Mouse (Mus musculus) ES-E14 (cell line): ENCODE measurements around the gene Tnfaip1. TPM values are rescaled to one million over a fixed set of nuclear protein-coding genes. Genes with fewer than 3 reads are reported as not detected.
A peak's percentile ranks its signal among the peaks of the same experiment; 100 is the strongest.

Source experiments
- DNase-seq: peaks from one replicate; pipeline ENCODE4 v3.0.0-alpha.2; 2013; ENCODE audit warnings: low read depth, low spot score
- H3K27ac ChIP-seq: 2 replicates; pipeline ENCODE4 v1.5.1; 2012; ENCODE audit warnings: low read depth, mild to moderate bottlenecking, low read length, moderate library complexity, mixed read lengths; ENCODE audit not compliant: poor library complexity, insufficient read depth, severe bottlenecking
- H3K36me3 ChIP-seq: 2 replicates; pipeline ENCODE4 v1.6.1; 2012; ENCODE audit warnings: mild to moderate bottlenecking, low read length, moderate library complexity, mixed read lengths; ENCODE audit not compliant: control insufficient read depth, poor library complexity, insufficient read depth, severe bottlenecking
- H3K4me1 ChIP-seq, 2 experiments: fragments of 150-350 bp in 1 of 2; sonication (generic) in 1 of 2; 2 replicates each; pipeline ENCODE4 v1.6.1; 2012; ENCODE audit warnings: low read length in 2 of 2, mild to moderate bottlenecking in 1 of 2, mixed read lengths in 1 of 2; ENCODE audit not compliant: control insufficient read depth in 2 of 2, insufficient read depth in 2 of 2, poor library complexity in 1 of 2
- H3K4me3 ChIP-seq, 2 experiments: fragments of 150-350 bp in 1 of 2; sonication (generic) in 1 of 2; 2 replicates each; pipeline ENCODE4 v1.5.1; 2012; ENCODE audit warnings: low read length in 2 of 2, low read depth in 1 of 2, mild to moderate bottlenecking in 1 of 2, mixed read lengths in 1 of 2; ENCODE audit not compliant: insufficient read depth in 1 of 2, poor library complexity in 1 of 2, severe bottlenecking in 1 of 2
- H3K9ac ChIP-seq: 2 replicates; pipeline ENCODE4 v1.6.1; 2012; ENCODE audit warnings: low read depth, mild to moderate bottlenecking, low read length, mixed read lengths; ENCODE audit not compliant: poor library complexity, insufficient read depth, severe bottlenecking
- H3K9me3 ChIP-seq: fragments of 150-350 bp; sonication (generic); 2 replicates; pipeline ENCODE4 v1.6.1; 2012; ENCODE audit warnings: low read depth, mild to moderate bottlenecking, low read length; ENCODE audit not compliant: control insufficient read depth, insufficient read depth
- CHD2 ChIP-seq: IDR thresholded peaks from 2 replicates; pipeline ENCODE4 v1.6.1; 2014; ENCODE audit warnings: mild to moderate bottlenecking, low read depth, low read length, inconsistent platforms
- HCFC1 ChIP-seq: IDR thresholded peaks from 2 replicates; pipeline ENCODE4 v1.6.1; 2012; ENCODE audit warnings: low read length, inconsistent platforms, borderline replicate concordance; ENCODE audit not compliant: insufficient read depth
- MAFK ChIP-seq: IDR thresholded peaks from 2 replicates; pipeline ENCODE4 v1.6.1; 2014; ENCODE audit warnings: mild to moderate bottlenecking, low read depth, low read length, inconsistent platforms; ENCODE audit not compliant: insufficient read depth
- ZC3H11A ChIP-seq: IDR thresholded peaks from 2 replicates; pipeline ENCODE4 v1.6.1; 2012; ENCODE audit warnings: low read depth, mild to moderate bottlenecking, inconsistent platforms, low read length, borderline replicate concordance
- ZNF384 ChIP-seq: IDR thresholded peaks from 2 replicates; pipeline ENCODE4 v1.6.1; 2012; ENCODE audit warnings: low read depth, low read length, inconsistent platforms
- in situ Hi-C, 2 experiments: fragments of 600-800 bp; cut with MboI; formaldehyde crosslinking; loops; one replicate each; pipeline ENCODE4 v1.15.1; 2025; ENCODE audit warnings: low sequenced_read_pairs in 2 of 2, inconsistent platforms in 1 of 2; ENCODE audit not compliant: unreplicated experiment in 2 of 2
- total RNA-seq: library from RNA; depleted of rRNA; stranded (reverse); fragments of 300-350 nt; gene quantifications from 2 replicates; pipeline ENCODE4 v1.2.3, GENCODE M21; 2012

Tnfaip1 gene
- total RNA-seq, 1 experiment = 28.3 TPM

DNA sequence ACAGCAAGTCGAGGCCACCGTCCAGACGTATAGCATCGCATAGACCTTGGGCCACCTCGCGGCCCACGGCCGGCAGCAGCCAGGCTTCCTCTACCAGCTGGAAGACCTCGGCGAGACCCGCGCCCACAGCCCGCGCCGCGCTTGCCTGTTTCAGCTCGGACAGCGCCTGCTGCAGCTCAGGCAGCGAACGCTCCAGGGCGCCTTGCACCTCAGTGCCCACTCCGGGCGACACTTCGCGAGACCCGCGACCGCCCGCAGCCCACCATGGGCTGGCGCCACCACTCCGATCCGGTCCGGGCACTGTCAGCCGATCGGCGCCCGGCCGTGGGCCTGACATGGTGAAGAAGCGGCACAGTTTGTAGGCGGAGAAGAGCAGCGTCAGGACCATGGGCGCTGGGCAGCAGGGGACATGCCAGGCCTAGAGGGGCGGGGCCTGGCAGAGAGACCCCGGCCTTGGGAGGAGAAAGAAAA lies 39.0 kb downstream of the Tnfaip1 start:
- peaks cover 0 to 2% of the 10 kb centered on the region in 2 experiments; a peak in 1 of 4 replicates for H3K4me1 ChIP-seq
- TF ChIP-seq ZNF384 (no peak), ZC3H11A (no peak), MAFK (no peak), HCFC1 (no peak), CHD2 (no peak)
- H3K4me3 ChIP-seq = peak overlapping the region; percentile 59 to 77
- H3K9me3 ChIP-seq = no peaks in the 10 kb centered on the region
- peak overlapping the region; percentile 19; the same call in 1 of the 2 replicates for H3K9ac ChIP-seq
- H3K27ac ChIP-seq = no peak overlapping the region
- no peak for DNase-seq
- in situ Hi-C loops = no loop called here
- H3K36me3 ChIP-seq = no peaks in the 10 kb centered on the region

DNA sequence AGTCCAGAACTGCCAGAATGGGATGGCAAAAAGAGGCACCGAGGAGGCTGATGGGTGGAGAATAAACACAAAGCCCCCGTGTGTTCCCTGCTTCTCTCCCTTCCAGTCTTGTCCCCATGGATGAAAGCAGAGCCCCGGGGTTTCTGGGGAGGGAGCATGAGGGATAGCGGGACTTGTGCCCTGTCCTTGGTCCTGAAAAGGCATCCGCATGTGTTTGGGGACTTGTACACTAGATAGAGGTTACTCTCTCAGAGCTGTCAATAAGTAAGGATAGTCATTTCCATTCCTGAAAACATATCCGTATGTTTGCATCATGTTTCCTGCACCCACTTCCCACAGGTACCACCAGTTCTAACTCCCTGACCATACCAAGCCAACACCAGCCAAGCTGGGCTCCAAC lies 40.2 kb downstream of the Tnfaip1 start:
- in situ Hi-C loops = no loop called here
- TF ChIP-seq MAFK (no peak), HCFC1 (no peak), ZNF384 (no peak), ZC3H11A (no peak), CHD2 (no peak)
- Histone ChIP-seq H3K27ac (no peak overlapping the region), H3K36me3 (no peaks in the 10 kb centered on the region), H3K9ac (no peak overlapping the region), H3K9me3 (no peaks in the 10 kb centered on the region), H3K4me3 (no peak overlapping the region), H3K4me1 (peaks cover 2 to 4% of the 10 kb centered on the region in 2 experiments; a peak in 2 of 4 replicates)
- DNase-seq = peak; percentile 63

DNA sequence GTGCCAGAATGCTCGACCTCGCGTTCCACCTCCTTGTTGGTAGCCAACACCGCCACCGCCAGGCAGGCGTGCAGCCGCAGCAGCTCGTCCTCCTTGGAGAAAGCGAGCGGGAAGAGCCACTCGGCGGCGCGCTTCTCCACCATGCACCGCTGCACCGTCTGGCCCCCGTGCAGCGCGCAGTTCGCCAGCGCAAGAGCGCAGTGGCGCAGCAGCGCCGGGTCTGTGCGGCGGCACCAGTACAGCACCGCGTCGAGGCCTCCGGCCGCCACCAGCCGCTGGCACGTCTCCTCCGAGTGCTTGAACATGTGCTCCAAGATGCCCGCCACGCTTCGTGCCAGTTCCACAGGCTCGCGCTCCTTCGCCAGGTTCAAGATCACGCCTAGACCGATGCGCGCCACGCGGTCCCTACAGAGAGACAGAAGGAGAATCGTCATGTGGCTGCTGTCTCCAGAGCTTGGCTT lies 45.3 kb downstream of the Tnfaip1 start:
- DNase-seq = no peak
- no peaks in the 10 kb centered on the region for H3K9me3 ChIP-seq
- in situ Hi-C loops = no loop called here
- H3K36me3 ChIP-seq = no peaks in the 10 kb centered on the region
- peaks cover 4 to 6% of the 10 kb centered on the region in 2 experiments; a peak in 2 of 4 replicates for H3K4me1 ChIP-seq
- H3K9ac ChIP-seq = peak overlapping the region; percentile 66
- peak overlapping the region; percentile 49 to 52 for H3K4me3 ChIP-seq
- TF ChIP-seq HCFC1 (no peak), ZC3H11A (no peak), MAFK (no peak), CHD2 (no peak)
- no peak overlapping the region for H3K27ac ChIP-seq

- H3K27ac ChIP-seq = no peak overlapping the region
Observed at GRCm38 (mm10) chr11:78488168-78488567, 48.0 kb downstream of the Tnfaip1 start.

More at GRCm38 (mm10) chr11:78488168-78488567, 48.0 kb downstream of the Tnfaip1 start:
- H3K9me3 ChIP-seq = no peaks in the 10 kb centered on the region
- H3K4me1 ChIP-seq = peaks cover 4 to 6% of the 10 kb centered on the region in 2 experiments; a peak in 2 of 4 replicates
- H3K4me3 ChIP-seq = peak overlapping the region; percentile 40 to 49; a peak in 3 of 4 replicates
- H3K9ac ChIP-seq = no peak overlapping the region
- H3K36me3 ChIP-seq = no peaks in the 10 kb centered on the region
- in situ Hi-C loops = no loop called here
- no peak for TF ChIP-seq HCFC1
- TF ChIP-seq CHD2 = no peak
- no peak for TF ChIP-seq ZC3H11A
- no peak for TF ChIP-seq ZNF384
- TF ChIP-seq MAFK = no peak
- DNase-seq = peak; percentile 78
